Mouse (Mus musculus) 416B (cell line): ENCODE measurements around the gene Tmem40.

ENCODE experiments used
- DNase-seq: peaks from one replicate; pipeline ENCODE4 v3.0.0; 2011; ENCODE audit warnings: low read depth

Tmem40 gene

GRCm38 (mm10) chr6:115701302-115701701 is 60.9 kb downstream of the Tmem40 start:
- peak; percentile 59 for DNase-seq

GRCm38 (mm10) chr6:115700778-115701177 is 61.4 kb downstream of the Tmem40 start:
- DNase-seq, result no peak

GRCm38 (mm10) chr6:115698699-115699098 is 63.5 kb downstream of the Tmem40 start:
- peak; percentile 66 for DNase-seq

GRCm38 (mm10) chr6:115697739-115698558 is 64.3 kb downstream of the Tmem40 start:
- DNase-seq, result no peak

- DNase-seq, result no peak
Observed at GRCm38 (mm10) chr6:115696707-115697215, 65.4 kb downstream of the Tmem40 start.

- DNase-seq, result no peak
Observed at GRCm38 (mm10) chr6:115695124-115695523, 67.1 kb downstream of the Tmem40 start.

GRCm38 (mm10) chr6:115694441-115694842 is 67.8 kb downstream of the Tmem40 start:
- DNase-seq, result no peak

- peak; percentile 49 for DNase-seq
Observed at GRCm38 (mm10) chr6:115692963-115693730, 69.1 kb downstream of the Tmem40 start.

GRCm38 (mm10) chr6:115692163-115692950 is 69.9 kb downstream of the Tmem40 start:
- peak; percentile 47 for DNase-seq

DNA sequence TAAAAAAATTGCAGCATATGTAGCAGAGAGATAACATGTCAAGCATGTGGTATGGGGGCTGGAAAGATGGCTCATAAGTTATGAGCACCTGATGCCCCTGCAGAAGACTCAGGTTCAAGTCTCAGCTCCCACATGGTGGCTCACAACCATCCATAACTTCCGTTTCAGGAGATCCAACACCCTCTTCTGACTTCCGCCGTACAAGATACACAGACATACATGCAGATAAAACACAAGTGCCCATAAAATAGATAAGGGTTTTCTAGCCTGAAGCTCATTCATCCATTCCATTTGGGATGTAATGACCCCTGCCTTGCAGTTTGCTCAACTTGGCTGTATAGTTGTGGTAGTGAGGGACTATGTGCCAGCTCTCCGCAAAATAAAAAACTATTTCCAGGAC is 72.1 kb downstream of the Tmem40 start:
- no peak for DNase-seq

DNA sequence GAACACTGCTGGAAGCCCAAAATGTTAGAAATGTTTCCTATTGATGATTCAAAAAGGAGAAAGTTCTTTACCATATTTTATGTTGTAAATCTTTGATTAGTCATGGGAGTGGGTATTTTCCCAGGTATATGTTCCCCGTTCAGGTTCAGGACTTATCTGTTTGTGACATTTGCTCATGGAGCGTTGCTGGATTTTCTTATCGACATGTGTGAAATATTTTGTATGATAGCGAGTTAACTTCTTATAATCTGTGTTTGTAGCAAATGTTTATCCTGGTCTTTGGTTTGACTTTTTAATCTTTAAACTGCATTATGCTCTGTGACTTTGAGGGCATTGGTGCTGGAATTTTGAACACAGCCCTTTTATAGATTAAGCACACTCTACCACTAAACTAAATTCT is 73.6 kb downstream of the Tmem40 start:
- no peak for DNase-seq

DNA sequence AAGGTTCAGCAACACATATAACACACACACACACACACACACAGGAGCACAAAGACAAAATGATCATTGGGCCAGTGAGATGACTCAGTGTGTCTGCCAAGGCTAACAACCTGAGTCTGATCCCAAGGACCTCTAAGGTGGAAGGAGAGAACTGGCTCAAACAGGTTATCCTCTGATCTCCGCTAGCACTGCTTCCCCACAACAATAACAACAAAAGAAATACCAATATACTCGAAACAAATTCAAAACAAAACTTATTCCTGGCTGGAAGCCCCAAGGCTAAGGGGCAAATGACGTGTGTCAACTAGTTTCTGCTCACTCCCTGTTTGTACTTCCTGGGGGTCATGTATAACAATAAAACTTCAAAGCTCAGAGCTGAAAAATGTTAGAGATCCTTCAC is 74.5 kb downstream of the Tmem40 start:
- DNase-seq, result no peak

DNA sequence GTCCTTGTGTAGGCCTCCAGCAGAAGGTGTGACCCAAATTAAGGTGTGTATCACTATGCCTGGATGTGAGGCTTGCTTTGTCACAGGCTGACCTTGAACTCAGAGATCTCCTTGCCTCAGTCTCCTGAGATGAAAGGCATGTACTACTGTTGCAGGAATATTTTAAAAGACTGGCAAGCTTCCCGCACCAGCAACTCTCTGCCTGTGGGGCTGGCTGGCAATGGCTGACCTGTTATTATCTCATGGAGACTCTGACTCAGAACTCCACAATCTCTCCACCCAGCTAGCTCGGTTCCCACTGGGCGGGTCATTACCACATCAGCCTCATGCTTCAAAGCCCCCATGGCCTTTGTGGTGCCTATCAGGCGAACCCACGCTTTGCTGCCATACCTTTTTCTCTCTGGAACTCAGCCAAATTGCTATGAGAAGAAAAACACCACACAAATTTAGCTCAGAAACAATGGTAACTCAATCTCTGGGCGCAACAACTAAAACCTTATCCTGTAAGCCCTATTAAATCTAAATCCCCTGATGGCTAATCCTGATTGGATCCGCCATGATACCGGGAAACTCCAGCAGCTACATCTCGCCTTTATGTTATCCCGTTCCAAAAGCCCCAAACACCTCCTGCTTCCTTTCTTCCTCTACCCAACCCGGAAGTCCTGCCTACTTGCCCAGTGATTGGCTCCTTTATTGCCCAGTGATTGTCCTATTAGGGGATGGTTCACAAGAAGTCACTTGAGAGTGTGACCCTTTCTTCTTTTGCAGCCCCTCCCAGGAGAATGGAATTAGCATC is 77.2 kb downstream of the Tmem40 start:
- DNase-seq, result peak; percentile 55

DNA sequence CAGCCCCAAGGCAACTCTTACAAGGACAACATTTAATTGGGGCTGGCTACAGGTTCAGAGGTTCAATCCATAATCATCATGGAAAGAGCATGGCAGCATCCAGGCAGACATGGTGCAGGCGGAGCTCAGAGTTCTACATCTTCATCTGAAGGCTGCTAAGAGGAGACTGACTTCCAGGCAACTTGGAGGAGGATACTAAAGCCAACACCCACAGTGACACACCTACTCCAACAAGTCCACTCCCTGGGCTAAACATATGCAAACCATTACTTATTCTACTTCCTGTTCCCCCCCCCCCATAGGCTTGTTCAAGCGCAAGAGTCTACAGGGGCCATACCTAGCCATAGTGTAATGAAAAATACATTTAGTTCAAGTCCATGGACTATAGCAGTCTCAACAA is 77.9 kb downstream of the Tmem40 start:
- no peak for DNase-seq

DNA sequence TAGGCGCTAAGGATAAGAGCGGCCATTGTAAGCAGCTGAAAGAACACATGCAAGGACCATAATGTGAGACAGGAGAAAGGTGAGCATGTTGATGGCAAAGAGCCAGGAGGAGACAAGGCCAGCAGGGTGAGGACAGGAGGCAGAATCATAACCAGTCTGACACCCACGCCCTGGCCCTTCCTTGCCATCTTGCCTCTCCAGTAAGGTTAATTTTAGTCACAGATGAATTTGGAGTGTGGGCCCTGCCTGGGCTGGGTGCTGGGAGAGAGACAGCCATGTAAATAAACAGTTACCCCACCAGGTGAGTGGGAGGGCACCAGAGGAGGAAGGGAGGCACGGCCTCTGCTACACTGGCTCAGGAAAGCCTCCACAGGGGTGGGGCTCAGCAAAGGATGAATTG is 81.1 kb downstream of the Tmem40 start:
- no peak for DNase-seq
